Mouse (Mus musculus): Measurements from ENCODE around the gene Fam120a. TPM values are rescaled to one million over a fixed set of nuclear protein-coding genes. Genes with fewer than 3 reads are reported as not detected.

Fam120a gene
- polyA plus RNA-seq, 1 experiment from 2014 or later, result 172 TPM

GRCm38 (mm10) chr13:48992914-48993313, 25.1 kb upstream of the Fam120a start:
- POLR2A ChIA-PET, result no interaction called here
- DNase-seq (ENCODE audit: low read depth, low spot score) (no peak), ATAC-seq (no peak)
- CTCF ChIA-PET, result interaction anchor here (1.0 to 3.2 kb wide), 2 partner anchors 11 to 22 kb away, joined by 4 to 15 read pairs; no protein-coding TSS in a partner anchor
- no peaks in the 10 kb centered on the region for H3K27me3 ChIP-seq
- in situ Hi-C loops (cut with MboI; ENCODE audit: low pct_unique_long_range_greater_than_20kb), result no loop called here
- TF ChIP-seq CTCF (IDR thresholded peaks at IDR 0.05), result no peak

DNA sequence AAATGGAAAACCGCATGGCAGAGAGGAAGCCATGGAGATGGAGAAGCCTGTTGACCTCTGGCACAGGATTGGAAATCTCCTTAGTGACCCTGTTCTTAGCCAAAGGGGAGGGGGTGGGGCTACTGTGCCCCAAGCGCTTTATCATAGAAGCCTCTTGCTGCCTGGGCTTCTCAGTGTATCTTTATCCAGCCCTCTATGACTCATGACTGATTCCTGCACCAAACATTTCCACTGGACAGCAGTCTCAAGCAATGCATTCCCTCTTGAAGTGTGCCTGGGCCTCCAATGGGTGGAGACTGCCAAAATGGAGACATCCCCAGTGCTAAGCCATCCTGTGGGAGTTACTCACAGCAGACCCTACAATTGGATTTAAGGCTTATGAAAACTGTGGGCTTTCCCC, 22.3 kb upstream of the Fam120a start:
- POLR2A ChIA-PET, result no interaction called here
- ATAC-seq (no peak), DNase-seq (ENCODE audit: low read depth, low spot score) (no peak)
- H3K27me3 ChIP-seq, result no peaks in the 10 kb centered on the region
- no peak for TF ChIP-seq CTCF (IDR thresholded peaks at IDR 0.05)
- in situ Hi-C loops (cut with MboI; ENCODE audit: low pct_unique_long_range_greater_than_20kb), result no loop called here
- CTCF ChIA-PET, result no interaction called here

- DNase-seq (ENCODE audit: low read depth, low spot score) (no peak), ATAC-seq (peak; percentile 76)
- ChIA-PET CTCF (interaction anchor here (0.8 to 3.2 kb wide), 2 partner anchors 12 to 16 kb away, joined by 3 to 15 read pairs; no protein-coding TSS in a partner anchor), POLR2A (no interaction called here)
- no peak for TF ChIP-seq CTCF (IDR thresholded peaks at IDR 0.05)
- in situ Hi-C loops (cut with MboI; ENCODE audit: low pct_unique_long_range_greater_than_20kb), result no loop called here
- H3K27me3 ChIP-seq, result no peaks in the 10 kb centered on the region
Measured at GRCm38 (mm10) chr13:48982482-48983098, 14.8 kb upstream of the Fam120a start.

- DNase-seq (ENCODE audit: low read depth, low spot score), result no peak
- ATAC-seq, result peak; percentile 67
- ChIA-PET CTCF (no interaction called here), POLR2A (no interaction called here)
- H3K27me3 ChIP-seq, result no peaks in the 10 kb centered on the region
- in situ Hi-C loops (cut with MboI; ENCODE audit: low pct_unique_long_range_greater_than_20kb), result no loop called here
- TF ChIP-seq CTCF (IDR thresholded peaks at IDR 0.05), result no peak
Measured at GRCm38 (mm10) chr13:48979069-48979468, 11.3 kb upstream of the Fam120a start.

GRCm38 (mm10) chr13:48977858-48978257, 10.0 kb upstream of the Fam120a start:
- ChIA-PET CTCF (interaction anchor here (0.6 to 1.0 kb wide), 2 partner anchors 10 to 12 kb away, joined by 3 to 4 read pairs; no protein-coding TSS in a partner anchor), POLR2A (interaction anchor here (0.7 kb wide), 1 partner anchor 66 kb away, joined by 5 read pairs; no protein-coding TSS in a partner anchor)
- ATAC-seq (no peak), DNase-seq (ENCODE audit: low read depth, low spot score) (no peak)
- no peak for TF ChIP-seq CTCF (IDR thresholded peaks at IDR 0.05)
- in situ Hi-C loops (cut with MboI; ENCODE audit: low pct_unique_long_range_greater_than_20kb), result no loop called here
- no peaks in the 10 kb centered on the region for H3K27me3 ChIP-seq

DNA sequence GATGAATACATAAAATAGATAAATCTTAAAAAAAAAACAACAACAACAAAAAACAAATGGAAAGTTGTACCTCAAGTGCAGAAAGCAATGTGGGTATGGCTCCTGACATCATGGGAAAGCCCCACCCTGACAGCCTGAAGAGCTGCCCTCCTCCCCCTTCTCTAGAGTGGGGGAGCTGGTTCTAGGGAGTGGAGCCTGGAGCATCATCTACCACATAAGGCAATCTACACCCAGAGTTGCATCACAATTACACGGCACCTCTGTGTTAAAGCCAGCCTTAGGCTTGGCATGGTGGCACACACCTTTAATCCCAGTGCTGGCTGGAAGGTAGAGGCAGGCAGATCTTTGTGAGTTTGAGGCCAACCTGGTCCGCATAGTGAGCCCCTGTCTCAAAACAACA, 6.9 kb upstream of the Fam120a start:
- no peak for ATAC-seq
- no peak for TF ChIP-seq CTCF (IDR thresholded peaks at IDR 0.05)
- in situ Hi-C loops (cut with MboI; ENCODE audit: low pct_unique_long_range_greater_than_20kb), result no loop called here
- no peak for DNase-seq (ENCODE audit: low read depth, low spot score)
- CTCF ChIA-PET, result no interaction called here
- POLR2A ChIA-PET, result no interaction called here
- H3K27me3 ChIP-seq, result no peaks in the 10 kb centered on the region

- no peak for TF ChIP-seq CTCF (IDR thresholded peaks at IDR 0.05)
- ChIA-PET CTCF (no interaction called here), POLR2A (no interaction called here)
- H3K27me3 ChIP-seq, result no peaks in the 10 kb centered on the region
- no peak for ATAC-seq
- no peak for DNase-seq (ENCODE audit: low read depth, low spot score)
- in situ Hi-C loops (cut with MboI; ENCODE audit: low pct_unique_long_range_greater_than_20kb), result no loop called here
Measured at GRCm38 (mm10) chr13:48974266-48974665, 6.4 kb upstream of the Fam120a start.

DNA sequence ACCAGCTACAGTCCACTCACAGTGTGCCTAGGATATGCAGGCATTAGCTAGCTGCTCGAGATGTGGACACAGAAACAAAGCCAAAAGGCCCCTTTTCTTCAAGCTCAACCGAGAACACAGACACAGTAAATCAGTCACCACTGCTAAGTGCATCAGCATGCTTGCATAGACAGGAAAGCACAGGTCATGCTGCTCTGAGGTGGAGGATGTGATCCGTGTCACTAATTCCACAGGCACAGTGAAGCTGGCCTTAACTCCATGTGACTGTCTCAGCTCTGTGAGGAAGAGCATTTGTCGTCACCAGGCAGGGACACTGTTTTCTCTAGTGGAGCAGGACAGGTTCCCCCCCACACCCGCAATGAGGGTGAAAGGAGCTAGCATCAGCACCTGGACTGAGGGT, 5.4 kb upstream of the Fam120a start:
- H3K27me3 ChIP-seq, result no peaks in the 10 kb centered on the region
- in situ Hi-C loops (cut with MboI; ENCODE audit: low pct_unique_long_range_greater_than_20kb), result no loop called here
- POLR2A ChIA-PET, result no interaction called here
- ATAC-seq (no peak), DNase-seq (ENCODE audit: low read depth, low spot score) (no peak)
- no peak for TF ChIP-seq CTCF (IDR thresholded peaks at IDR 0.05)
- CTCF ChIA-PET, result interaction anchor here (0.8 to 1.2 kb wide), 2 partner anchors 24 to 26 kb away, joined by 3 read pairs; no protein-coding TSS in a partner anchor

GRCm38 (mm10) chr13:48971033-48971432, 3.2 kb upstream of the Fam120a start:
- DNase-seq (ENCODE audit: low read depth, low spot score) (no peak), ATAC-seq (no peak)
- TF ChIP-seq CTCF (IDR thresholded peaks at IDR 0.05), result no peak
- ChIA-PET CTCF (interaction anchor here (0.9 kb wide), 1 partner anchor 22 kb away, joined by 4 read pairs; no protein-coding TSS in a partner anchor), POLR2A (interaction anchor here (0.9 kb wide), 1 partner anchor 25 kb away, joined by 5 read pairs; no protein-coding TSS in a partner anchor)
- in situ Hi-C loops (cut with MboI; ENCODE audit: low pct_unique_long_range_greater_than_20kb), result no loop called here
- H3K27me3 ChIP-seq, result no peaks in the 10 kb centered on the region

DNA sequence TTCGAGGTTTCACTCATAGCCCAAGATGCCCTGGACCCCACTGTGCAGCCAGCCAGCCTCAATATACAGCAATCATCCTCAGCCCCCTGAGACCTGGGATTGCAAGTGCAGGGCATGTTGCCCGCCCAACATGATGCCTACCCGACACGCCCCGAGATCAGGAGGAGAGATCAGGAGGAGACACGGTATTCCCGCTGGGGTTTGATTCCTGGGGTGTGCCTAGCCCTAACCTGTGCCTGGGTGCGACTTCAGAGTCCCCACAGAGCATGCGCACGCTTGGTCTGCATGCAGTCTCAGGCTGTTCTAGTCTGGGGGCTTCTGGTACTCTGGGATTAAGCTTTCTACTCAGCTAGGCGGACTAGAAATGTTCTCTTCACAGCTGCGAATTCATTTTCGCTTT, 2.7 kb upstream of the Fam120a start:
- POLR2A ChIA-PET, result interaction anchor here (0.9 kb wide), 1 partner anchor 25 kb away, joined by 5 read pairs; no protein-coding TSS in a partner anchor
- in situ Hi-C loops (cut with MboI; ENCODE audit: low pct_unique_long_range_greater_than_20kb), result no loop called here
- ATAC-seq, result no peak
- no peak for DNase-seq (ENCODE audit: low read depth, low spot score)
- no peak for TF ChIP-seq CTCF (IDR thresholded peaks at IDR 0.05)
- CTCF ChIA-PET, result interaction anchor here (0.9 kb wide), 1 partner anchor 22 kb away, joined by 4 read pairs; no protein-coding TSS in a partner anchor
- no peaks in the 10 kb centered on the region for H3K27me3 ChIP-seq

DNA sequence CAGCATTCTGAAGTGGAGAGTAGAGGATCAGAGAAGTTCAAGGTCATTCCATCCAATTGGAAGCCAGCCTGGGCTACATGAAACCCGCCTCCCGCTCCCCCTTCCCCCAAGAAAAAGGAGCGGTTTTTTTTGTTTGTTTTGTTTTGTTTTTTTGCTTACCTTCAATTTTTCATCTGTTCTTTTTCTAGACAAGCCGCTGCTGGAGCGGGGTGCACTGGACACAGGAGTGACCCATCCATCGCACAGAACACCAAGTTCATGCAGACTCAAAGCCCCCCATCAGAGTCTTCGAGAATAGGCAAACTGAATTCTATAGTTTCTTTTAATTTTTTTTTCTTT, 902 bp upstream of the Fam120a start:
- ATAC-seq (no peak), DNase-seq (ENCODE audit: low read depth, low spot score) (no peak)
- TF ChIP-seq CTCF (IDR thresholded peaks at IDR 0.05), result no peak
- CTCF ChIA-PET, result interaction anchor here (1.0 kb wide), 1 partner anchor 28 kb away, joined by 3 read pairs; no protein-coding TSS in a partner anchor
- in situ Hi-C loops (cut with MboI; ENCODE audit: low pct_unique_long_range_greater_than_20kb), result no loop called here
- no peaks in the 10 kb centered on the region for H3K27me3 ChIP-seq
- POLR2A ChIA-PET, result no interaction called here

Measured in Patski (cell line).